Mouse (Mus musculus): ENCODE measurements around the gene Postn. TPM values are rescaled to one million over a fixed set of nuclear protein-coding genes. Genes with fewer than 3 reads are reported as not detected.
A peak's percentile ranks its signal among the peaks of the same experiment; 100 is the strongest.

Gene Postn
- total and polyA plus RNA-seq, 2 experiments from 2014 or later = 330 to 435 TPM

DNA sequence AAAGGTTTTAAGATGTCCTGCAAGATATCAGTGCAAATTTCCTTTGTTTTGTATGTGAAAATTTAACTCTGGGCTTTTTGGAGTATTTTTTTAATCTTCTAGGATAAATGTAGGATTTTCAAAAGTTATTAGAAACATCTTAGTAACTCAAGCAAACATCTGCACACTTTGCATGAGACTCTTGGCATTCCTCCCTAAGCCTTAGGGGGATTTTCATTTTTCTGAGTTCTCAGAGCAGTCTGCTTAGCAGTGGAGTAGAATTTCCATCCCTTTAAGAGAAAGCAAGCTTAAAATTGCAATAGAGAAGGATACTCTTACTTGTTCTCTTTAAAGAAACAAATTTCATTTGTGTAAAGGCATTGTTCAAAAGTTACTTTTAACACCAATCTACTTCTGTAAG is 747 bp downstream of the Postn start:
- ATAC-seq (ENCODE audit: insufficient read depth, low read depth) (no peak), DNase-seq (ENCODE audit: low spot score) (no peak)
- Histone ChIP-seq H3K27ac (ENCODE audit: low read depth) (no peak overlapping the region), H3K4me1 (ENCODE audit: control insufficient read depth, insufficient read depth) (no peaks in the 10 kb centered on the region), H3K36me3 (replicated peaks; ENCODE audit: control insufficient read depth, insufficient read depth, low read length) (no peaks in the 10 kb centered on the region; the same call in 1 of the 2 replicates), H3K9ac (replicated peaks; ENCODE audit: low read depth, low read length) (0 out of 2 replicates have a peak overlapping the region, but pooled peaks have one; percentile 37), H3K4me2 (ENCODE audit: low read depth, low read length) (peak overlapping the region; percentile 40), H3K9me3 (replicated peaks; ENCODE audit: control insufficient read depth, low read length) (no peaks in the 10 kb centered on the region), H3K4me3 (ENCODE audit: low read depth, low read length) (peak overlapping the region; percentile 31), H3K27me3 (ENCODE audit: control insufficient read depth, insufficient read depth, low read length) (no peaks in the 10 kb centered on the region)
- TF ChIP-seq CTCF (IDR thresholded peaks at IDR 0.05; ENCODE audit: low read depth) (no peak), EP300 (IDR thresholded peaks at IDR 0.05; ENCODE audit: low read depth) (no peak)

- DNase-seq (ENCODE audit: low spot score) (no peak), ATAC-seq (ENCODE audit: insufficient read depth, low read depth) (no peak)
- WGBS = 90% methylated on average over 1 of the region's 1 CpGs
- H3K4me1 ChIP-seq (ENCODE audit: control insufficient read depth, insufficient read depth) = no peaks in the 10 kb centered on the region
- H3K36me3 ChIP-seq (replicated peaks; ENCODE audit: control insufficient read depth, insufficient read depth, low read length) = peaks cover 14% of the 10 kb centered on the region
- no peak overlapping the region for H3K4me2 ChIP-seq (ENCODE audit: low read depth, low read length)
- no peaks in the 10 kb centered on the region for H3K9me3 ChIP-seq (replicated peaks; ENCODE audit: control insufficient read depth, low read length)
- H3K27me3 ChIP-seq (ENCODE audit: control insufficient read depth, insufficient read depth, low read length) = no peaks in the 10 kb centered on the region
- TF ChIP-seq EP300 (IDR thresholded peaks at IDR 0.05; ENCODE audit: low read depth) (no peak), CTCF (IDR thresholded peaks at IDR 0.05; ENCODE audit: low read depth) (no peak)
- no peak overlapping the region for H3K4me3 ChIP-seq (ENCODE audit: low read depth, low read length)
- H3K9ac ChIP-seq (replicated peaks; ENCODE audit: low read depth, low read length) = no peak overlapping the region
- no peak overlapping the region for H3K27ac ChIP-seq (ENCODE audit: low read depth)
Measured at GRCm38 (mm10) chr3:54371015-54371414, 10.1 kb downstream of the Postn start.

GRCm38 (mm10) chr3:54372625-54373024 is 11.7 kb downstream of the Postn start:
- Histone ChIP-seq H3K9ac (replicated peaks; ENCODE audit: low read depth, low read length) (no peak overlapping the region), H3K27me3 (ENCODE audit: control insufficient read depth, insufficient read depth, low read length) (no peaks in the 10 kb centered on the region), H3K9me3 (replicated peaks; ENCODE audit: control insufficient read depth, low read length) (no peaks in the 10 kb centered on the region), H3K4me3 (ENCODE audit: low read depth, low read length) (no peak overlapping the region), H3K4me2 (ENCODE audit: low read depth, low read length) (no peak overlapping the region), H3K36me3 (replicated peaks; ENCODE audit: control insufficient read depth, insufficient read depth, low read length) (peaks cover 14% of the 10 kb centered on the region; the same call in 1 of the 2 replicates), H3K4me1 (ENCODE audit: control insufficient read depth, insufficient read depth) (no peaks in the 10 kb centered on the region), H3K27ac (ENCODE audit: low read depth) (no peak overlapping the region)
- WGBS = 79% methylated on average over 6 of the region's 6 CpGs
- TF ChIP-seq EP300 (IDR thresholded peaks at IDR 0.05; ENCODE audit: low read depth) = no peak
- no peak for TF ChIP-seq CTCF (IDR thresholded peaks at IDR 0.05; ENCODE audit: low read depth)
- ATAC-seq (ENCODE audit: insufficient read depth, low read depth) (no peak), DNase-seq (ENCODE audit: low spot score) (no peak)

- Histone ChIP-seq H3K36me3 (replicated peaks; ENCODE audit: control insufficient read depth, insufficient read depth, low read length) (peaks cover 13% of the 10 kb centered on the region; the same call in 1 of the 2 replicates), H3K9ac (replicated peaks; ENCODE audit: low read depth, low read length) (no peak overlapping the region), H3K4me2 (ENCODE audit: low read depth, low read length) (no peak overlapping the region), H3K27me3 (ENCODE audit: control insufficient read depth, insufficient read depth, low read length) (no peaks in the 10 kb centered on the region), H3K4me3 (ENCODE audit: low read depth, low read length) (no peak overlapping the region), H3K27ac (ENCODE audit: low read depth) (no peak overlapping the region), H3K4me1 (ENCODE audit: control insufficient read depth, insufficient read depth) (no peaks in the 10 kb centered on the region), H3K9me3 (replicated peaks; ENCODE audit: control insufficient read depth, low read length) (no peaks in the 10 kb centered on the region)
- 92% methylated on average over 6 of the region's 6 CpGs for WGBS
- TF ChIP-seq CTCF (IDR thresholded peaks at IDR 0.05; ENCODE audit: low read depth) = no peak
- TF ChIP-seq EP300 (IDR thresholded peaks at IDR 0.05; ENCODE audit: low read depth) = no peak
- DNase-seq (ENCODE audit: low spot score) (no peak), ATAC-seq (ENCODE audit: insufficient read depth, low read depth) (no peak)
Measured at GRCm38 (mm10) chr3:54376014-54376413, 15.1 kb downstream of the Postn start.

GRCm38 (mm10) chr3:54377647-54378046 is 16.7 kb downstream of the Postn start:
- Histone ChIP-seq H3K27me3 (ENCODE audit: control insufficient read depth, insufficient read depth, low read length) (no peaks in the 10 kb centered on the region), H3K27ac (ENCODE audit: low read depth) (no peak overlapping the region), H3K36me3 (replicated peaks; ENCODE audit: control insufficient read depth, insufficient read depth, low read length) (peaks cover 13% of the 10 kb centered on the region; the same call in 1 of the 2 replicates), H3K9ac (replicated peaks; ENCODE audit: low read depth, low read length) (no peak overlapping the region), H3K4me2 (ENCODE audit: low read depth, low read length) (no peak overlapping the region), H3K9me3 (replicated peaks; ENCODE audit: control insufficient read depth, low read length) (no peaks in the 10 kb centered on the region), H3K4me1 (ENCODE audit: control insufficient read depth, insufficient read depth) (no peaks in the 10 kb centered on the region), H3K4me3 (ENCODE audit: low read depth, low read length) (no peak overlapping the region)
- ATAC-seq (ENCODE audit: insufficient read depth, low read depth) (no peak), DNase-seq (ENCODE audit: low spot score) (no peak)
- TF ChIP-seq EP300 (IDR thresholded peaks at IDR 0.05; ENCODE audit: low read depth) = no peak
- no peak for TF ChIP-seq CTCF (IDR thresholded peaks at IDR 0.05; ENCODE audit: low read depth)
- 62% methylated on average over 2 of the region's 2 CpGs for WGBS

GRCm38 (mm10) chr3:54378135-54378534 is 17.2 kb downstream of the Postn start:
- Histone ChIP-seq H3K4me2 (ENCODE audit: low read depth, low read length) (no peak overlapping the region), H3K9ac (replicated peaks; ENCODE audit: low read depth, low read length) (no peak overlapping the region), H3K4me1 (ENCODE audit: control insufficient read depth, insufficient read depth) (no peaks in the 10 kb centered on the region), H3K27me3 (ENCODE audit: control insufficient read depth, insufficient read depth, low read length) (no peaks in the 10 kb centered on the region), H3K9me3 (replicated peaks; ENCODE audit: control insufficient read depth, low read length) (no peaks in the 10 kb centered on the region), H3K36me3 (replicated peaks; ENCODE audit: control insufficient read depth, insufficient read depth, low read length) (peaks cover 13% of the 10 kb centered on the region; the same call in 1 of the 2 replicates), H3K4me3 (ENCODE audit: low read depth, low read length) (no peak overlapping the region), H3K27ac (ENCODE audit: low read depth) (no peak overlapping the region)
- DNase-seq (ENCODE audit: low spot score) (no peak), ATAC-seq (ENCODE audit: insufficient read depth, low read depth) (no peak)
- WGBS = 49% methylated on average over 1 of the region's 1 CpGs
- TF ChIP-seq CTCF (IDR thresholded peaks at IDR 0.05; ENCODE audit: low read depth) (no peak), EP300 (IDR thresholded peaks at IDR 0.05; ENCODE audit: low read depth) (no peak)
